Mouse (Mus musculus) forebrain, postnatal 0 days (tissue): ENCODE data around the gene Ppard. TPM values are rescaled to one million over a fixed set of nuclear protein-coding genes. Genes with fewer than 3 reads are reported as not detected.

Experiments
- ATAC-seq: fragments of 200-750 bp; cut with Nextera tagmentation; 2 replicates; pipeline ENCODE4 v1.8.0; 2017; ENCODE audit warnings: mild to moderate bottlenecking, moderate library complexity
- DNase-seq: peaks from one replicate; pipeline ENCODE4 v3.0.0-alpha.2; 2015
- H3K27ac ChIP-seq: fragments of 300-500 bp; sonication (generic); 2 replicates; pipeline ENCODE4 v1.5.1; 2014; ENCODE audit warnings: low read depth, mild to moderate bottlenecking, antibody characterized with exemption, low read length, moderate library complexity, mixed read lengths
- H3K27me3 ChIP-seq: fragments of 300-500 bp; sonication (generic); 2 replicates; pipeline ENCODE4 v1.6.1; 2014; ENCODE audit warnings: mild to moderate bottlenecking, low read length, mixed read lengths; ENCODE audit not compliant: insufficient read depth
- H3K36me3 ChIP-seq: fragments of 300-500 bp; sonication (generic); 2 replicates; pipeline ENCODE4 v1.6.1; 2014; ENCODE audit warnings: mild to moderate bottlenecking, moderate library complexity; ENCODE audit not compliant: insufficient read depth
- H3K4me1 ChIP-seq: fragments of 300-500 bp; sonication (generic); 2 replicates; pipeline ENCODE4 v1.6.1; 2014; ENCODE audit warnings: antibody characterized with exemption; ENCODE audit not compliant: insufficient read depth
- H3K4me2 ChIP-seq: fragments of 300-500 bp; sonication (generic); 2 replicates; pipeline ENCODE4 v1.6.1; 2014; ENCODE audit warnings: low read depth, mild to moderate bottlenecking, moderate library complexity
- H3K4me3 ChIP-seq: fragments of 300-500 bp; sonication (generic); 2 replicates; pipeline ENCODE4 v1.5.1; 2014; ENCODE audit warnings: low read depth, low read length, mixed read lengths
- H3K9ac ChIP-seq: fragments of 300-500 bp; sonication (generic); 2 replicates; pipeline ENCODE4 v1.6.1; 2014; ENCODE audit warnings: mild to moderate bottlenecking
- H3K9me3 ChIP-seq: fragments of 300-500 bp; sonication (generic); 2 replicates; pipeline ENCODE4 v1.6.1; 2016; ENCODE audit warnings: low read length
- CTCF ChIP-seq: sonication (generic); IDR thresholded peaks from 2 replicates; pipeline ENCODE4 v1.5.1; 2016; ENCODE audit warnings: antibody characterized with exemption, control low read depth, low read depth
- WGBS: fragments of 180-500 bp; shearing (Covaris S2); extraction: QIAGEN DNeasy Blood & Tissue Kit; methylation state at CpG from one replicate; pipeline ENCODE4 v1.1.7; 2014; 5-methylcytosine and 5-hydroxymethylcytosine counted together
- polyA plus RNA-seq: library from polyadenylated mRNA; unstranded; fragments of >200 nt; fragmentation: Nextera tagmentation; extraction: Ambion mirVana; gene quantifications from 2 replicates; pipeline ENCODE4 v1.2.1, GENCODE M21; 2015
- total RNA-seq: library from RNA; depleted of rRNA; stranded (reverse); fragments of >200 nt; gene quantifications from 2 replicates; pipeline ENCODE4 v1.2.3, GENCODE M21; 2014; rRNA removed

Gene Ppard
- total and polyA plus RNA-seq, 2 experiments from 2014 or later = 1.3 to 7.9 TPM

DNA sequence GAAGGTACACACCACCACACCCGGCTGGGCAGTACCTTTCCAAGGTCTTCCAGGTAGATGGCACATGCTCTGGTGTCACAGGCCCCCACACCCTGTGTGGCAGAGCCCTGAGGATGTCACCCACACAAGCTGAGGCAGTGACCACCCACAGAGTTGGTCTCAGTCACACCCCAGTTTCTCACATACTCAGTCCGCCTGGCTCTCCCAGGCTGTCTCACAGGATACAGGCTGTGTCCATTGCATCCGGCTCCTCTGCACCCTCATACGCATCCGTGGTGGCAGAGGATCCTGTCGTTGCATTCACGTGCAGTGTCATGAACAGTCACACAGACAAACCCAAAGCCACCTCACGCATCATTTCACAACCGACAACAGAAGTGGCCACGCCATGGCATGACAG, 114.8 kb downstream of the Ppard start:
- Histone ChIP-seq H3K9me3 (no peaks in the 10 kb centered on the region), H3K36me3 (no peaks in the 10 kb centered on the region), H3K4me1 (no peaks in the 10 kb centered on the region), H3K27me3 (peaks cover 7% of the 10 kb centered on the region; the same call in 1 of the 2 replicates), H3K27ac (no peak overlapping the region), H3K4me2 (no peak overlapping the region), H3K4me3 (no peak overlapping the region), H3K9ac (no peak overlapping the region)
- 81% methylated on average over 10 of the region's 10 CpGs for WGBS
- ATAC-seq = no peak
- no peak for DNase-seq
- no peak for TF ChIP-seq CTCF

GRCm38 (mm10) chr17:28348211-28348610, 115.7 kb downstream of the Ppard start:
- Histone ChIP-seq H3K9me3 (no peaks in the 10 kb centered on the region), H3K4me3 (no peak overlapping the region), H3K27me3 (peaks cover 7% of the 10 kb centered on the region; the same call in 1 of the 2 replicates), H3K36me3 (no peaks in the 10 kb centered on the region), H3K9ac (no peak overlapping the region), H3K4me1 (no peaks in the 10 kb centered on the region), H3K4me2 (no peak overlapping the region), H3K27ac (no peak overlapping the region)
- no peak for DNase-seq
- ATAC-seq = no peak
- 65% methylated on average over 6 of the region's 6 CpGs for WGBS
- TF ChIP-seq CTCF = no peak

DNA sequence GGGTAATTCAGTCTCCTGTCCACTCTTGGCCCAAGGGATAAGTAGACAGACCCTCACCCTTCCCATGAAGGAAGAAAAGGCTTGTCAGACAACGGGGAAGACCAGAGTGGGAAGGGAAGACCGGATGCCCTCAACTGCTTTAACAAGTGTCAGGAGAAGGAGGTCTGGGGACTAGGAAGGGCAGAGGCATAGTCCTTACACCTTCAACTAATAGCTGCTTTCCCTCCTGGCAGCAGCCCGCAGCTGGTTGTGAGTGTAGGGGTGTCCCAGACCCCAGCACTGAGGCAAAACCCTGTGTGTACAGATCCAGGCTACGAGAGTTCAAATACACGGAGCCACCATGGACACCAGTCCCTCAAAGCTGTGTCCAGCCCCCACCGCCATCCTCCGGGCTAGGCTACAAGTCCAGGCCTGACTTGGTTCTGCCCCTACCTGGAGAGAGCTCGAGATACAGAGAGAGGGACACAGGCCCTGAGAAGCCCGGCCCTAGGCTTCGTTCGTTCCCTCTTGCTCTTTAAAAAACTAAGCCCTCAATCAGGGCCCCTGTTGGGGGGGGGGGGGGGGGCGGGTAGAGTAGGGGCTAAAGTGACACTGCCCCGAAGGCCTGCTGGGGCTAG, 116.9 kb downstream of the Ppard start:
- H3K27me3 ChIP-seq = peaks cover 7% of the 10 kb centered on the region; the same call in 1 of the 2 replicates
- DNase-seq = no peak
- no peaks in the 10 kb centered on the region for H3K4me1 ChIP-seq
- H3K36me3 ChIP-seq = no peaks in the 10 kb centered on the region
- H3K27ac ChIP-seq = no peak overlapping the region
- WGBS = 14% methylated on average over 12 of the region's 13 CpGs
- TF ChIP-seq CTCF = no peak
- peak overlapping the region; percentile 55 for H3K9ac ChIP-seq
- H3K9me3 ChIP-seq = no peaks in the 10 kb centered on the region
- no peak for ATAC-seq
- peak overlapping the region; percentile 54 for H3K4me3 ChIP-seq
- peak overlapping the region; percentile 90 for H3K4me2 ChIP-seq

DNA sequence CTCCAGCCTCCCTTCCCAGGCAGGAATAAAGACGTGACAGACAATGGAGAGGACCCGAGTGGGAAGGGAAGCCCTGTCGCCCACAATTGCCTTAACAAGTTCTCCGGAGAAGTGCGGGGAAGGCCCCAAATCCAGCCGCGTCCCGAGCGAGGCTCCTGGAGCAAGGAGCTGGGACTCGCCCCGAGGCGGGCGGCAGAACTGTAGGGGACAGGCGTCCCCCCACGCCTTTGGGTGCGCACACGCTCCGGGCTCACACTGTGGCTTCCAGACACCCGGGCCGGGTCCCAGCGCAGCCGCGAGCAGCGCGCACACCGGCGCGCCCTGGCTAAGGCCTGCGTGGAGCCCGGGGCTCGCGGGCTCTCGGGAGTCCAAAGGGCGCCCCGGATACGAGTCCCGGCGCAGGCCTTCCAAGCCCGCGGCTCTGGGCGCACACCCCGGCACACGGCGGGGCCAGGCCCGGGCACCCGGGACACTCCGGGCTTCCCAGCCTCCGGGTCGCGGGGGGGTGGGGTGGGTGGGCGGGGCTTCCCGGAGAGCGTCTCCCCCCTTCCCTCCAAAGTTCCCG, 117.5 kb downstream of the Ppard start:
- peaks cover 7% of the 10 kb centered on the region; the same call in 1 of the 2 replicates for H3K27me3 ChIP-seq
- TF ChIP-seq CTCF = no peak
- ATAC-seq (peak; percentile 50), DNase-seq (peak; percentile 41)
- WGBS = 3% methylated on average over 37 of the region's 54 CpGs
- peak overlapping the region; percentile 55 for H3K9ac ChIP-seq
- no peaks in the 10 kb centered on the region for H3K4me1 ChIP-seq
- H3K27ac ChIP-seq = peak overlapping the region; percentile 45; the same call in 1 of the 2 replicates
- no peaks in the 10 kb centered on the region for H3K9me3 ChIP-seq
- H3K4me2 ChIP-seq = peak overlapping the region; percentile 90
- peak overlapping the region; percentile 54 for H3K4me3 ChIP-seq
- no peaks in the 10 kb centered on the region for H3K36me3 ChIP-seq

- peak; percentile 84 for ATAC-seq
- Histone ChIP-seq H3K36me3 (no peaks in the 10 kb centered on the region), H3K4me2 (peak within 1 kb of the TSS; percentile 90), H3K9me3 (no peaks in the 10 kb centered on the region), H3K4me1 (no peaks in the 10 kb centered on the region), H3K9ac (peak within 1 kb of the TSS; percentile 60), H3K27me3 (peaks cover 7% of the 10 kb centered on the region; the same call in 1 of the 2 replicates), H3K27ac (peak within 1 kb of the TSS; percentile 45; the same call in 1 of the 2 replicates), H3K4me3 (peak within 1 kb of the TSS; percentile 54)
- DNase-seq = peak; percentile 75
- whole genome bisulfite sequencing = 2% methylated on average over 63 of the region's 73 CpGs
- peak; percentile 24; the same call in 1 of the 2 replicates for TF ChIP-seq CTCF
These were observed 118.2 kb downstream of the Ppard start, which contains the start of gene Tead3 for GRCm38 (mm10) chr17:28350466-28351352. Gene Tead3 (minus strand): TSS chr17:28350817.

Other genes starting within 250 kb of the Ppard start
- gene Tcp11, start 152.1 kb upstream of the Ppard start, total RNA-seq = 4.3 and 7.2 TPM in 2 replicates
- 1.7 and 2.9 TPM in 2 replicates for gene Tcp11, start 152.1 kb upstream of the Ppard start, polyA plus RNA-seq
- gene Scube3, start 90.6 kb upstream of the Ppard start, total RNA-seq = 16.3 and 16.7 TPM in 2 replicates
- gene Scube3, start 90.6 kb upstream of the Ppard start, polyA plus RNA-seq = 3.1 and 3.2 TPM in 2 replicates
- 57.7 and 72.4 TPM in 2 replicates for gene Zfp523, start 55.6 kb upstream of the Ppard start, total RNA-seq
- gene Zfp523, start 55.6 kb upstream of the Ppard start, polyA plus RNA-seq = 36.5 and 41.1 TPM in 2 replicates
- gene Def6, start 24.9 kb upstream of the Ppard start, total RNA-seq = 5.2 and 6.8 TPM in 2 replicates
- 6.8 and 8.5 TPM in 2 replicates for gene Def6, start 24.9 kb upstream of the Ppard start, polyA plus RNA-seq
- gene Fance, start 80.8 kb downstream of the Ppard start, total RNA-seq = 32.5 and 35.2 TPM in 2 replicates
- gene Fance, start 80.8 kb downstream of the Ppard start, polyA plus RNA-seq = 31.2 and 31.4 TPM in 2 replicates
- 1,161 and 1,582 TPM in 2 replicates for gene Rpl10a, start 95.8 kb downstream of the Ppard start, total RNA-seq
- 366 and 462 TPM in 2 replicates for gene Rpl10a, start 95.8 kb downstream of the Ppard start, polyA plus RNA-seq
- 4.5 and 4.8 TPM in 2 replicates for gene Tead3, start 118.1 kb downstream of the Ppard start, total RNA-seq
- gene Tead3, start 118.1 kb downstream of the Ppard start, polyA plus RNA-seq = 1.1 and 1.4 TPM in 2 replicates
- 1.2 and 1.8 TPM in 2 replicates for gene Tulp1, start 132.5 kb downstream of the Ppard start, total RNA-seq
- 0.86 and 1.5 TPM in 2 replicates for gene Tulp1, start 132.5 kb downstream of the Ppard start, polyA plus RNA-seq